Mouse (Mus musculus) limb, embryonic 12.5 days (tissue): ENCODE measurements around the gene Mipol1. TPM values are rescaled to one million over a fixed set of nuclear protein-coding genes. Genes with fewer than 3 reads are reported as not detected.

Source experiments
- ATAC-seq: fragments of 200-750 bp; cut with Nextera tagmentation; 2 replicates; pipeline ENCODE4 v1.8.0; 2017; ENCODE audit warnings: low read depth, moderate TSS enrichment; ENCODE audit not compliant: insufficient number of reproducible peaks, insufficient read depth, low FRiP score, low TSS enrichment
- H3K27ac ChIP-seq: fragments of 300-500 bp; sonication (generic); 2 replicates; pipeline ENCODE4 v1.5.1; 2016; ENCODE audit warnings: mild to moderate bottlenecking, moderate library complexity
- H3K27me3 ChIP-seq: fragments of 300-500 bp; sonication (generic); 2 replicates; pipeline ENCODE4 v1.6.1; 2016; ENCODE audit warnings: mild to moderate bottlenecking, moderate library complexity
- H3K36me3 ChIP-seq: fragments of 300-500 bp; sonication (generic); 2 replicates; pipeline ENCODE4 v1.6.1; 2016; ENCODE audit warnings: mild to moderate bottlenecking, moderate library complexity
- H3K4me1 ChIP-seq: fragments of 300-500 bp; sonication (generic); replicated peaks from 2 replicates; pipeline ENCODE4 v1.6.1; 2016
- H3K4me2 ChIP-seq: fragments of 300-500 bp; sonication (generic); 2 replicates; pipeline ENCODE4 v1.6.1; 2016; ENCODE audit warnings: mild to moderate bottlenecking, moderate library complexity
- H3K4me3 ChIP-seq: fragments of 300-500 bp; sonication (generic); replicated peaks from 2 replicates; pipeline ENCODE4 v1.5.1; 2016; ENCODE audit warnings: mild to moderate bottlenecking
- H3K9ac ChIP-seq: fragments of 300-500 bp; sonication (generic); replicated peaks from 2 replicates; pipeline ENCODE4 v1.6.1; 2016; ENCODE audit warnings: mild to moderate bottlenecking, moderate library complexity
- H3K9me3 ChIP-seq: fragments of 300-500 bp; sonication (generic); 2 replicates; pipeline ENCODE4 v1.6.1; 2016; ENCODE audit warnings: mild to moderate bottlenecking, moderate library complexity
- WGBS: fragments of 180-500 bp; shearing (Covaris S2); methylation state at CpG from one replicate; pipeline ENCODE4 v1.1.7; 2016; 5-methylcytosine and 5-hydroxymethylcytosine counted together
- polyA plus RNA-seq: library from polyadenylated mRNA; unstranded; fragments of >200 nt; fragmentation: Nextera tagmentation; extraction: Ambion mirVana; gene quantifications from 2 replicates; pipeline ENCODE4 v1.2.1, GENCODE M21; 2016

Mipol1 gene
- polyA plus RNA-seq, 1 experiment from 2014 or later, result 8.9 TPM

DNA sequence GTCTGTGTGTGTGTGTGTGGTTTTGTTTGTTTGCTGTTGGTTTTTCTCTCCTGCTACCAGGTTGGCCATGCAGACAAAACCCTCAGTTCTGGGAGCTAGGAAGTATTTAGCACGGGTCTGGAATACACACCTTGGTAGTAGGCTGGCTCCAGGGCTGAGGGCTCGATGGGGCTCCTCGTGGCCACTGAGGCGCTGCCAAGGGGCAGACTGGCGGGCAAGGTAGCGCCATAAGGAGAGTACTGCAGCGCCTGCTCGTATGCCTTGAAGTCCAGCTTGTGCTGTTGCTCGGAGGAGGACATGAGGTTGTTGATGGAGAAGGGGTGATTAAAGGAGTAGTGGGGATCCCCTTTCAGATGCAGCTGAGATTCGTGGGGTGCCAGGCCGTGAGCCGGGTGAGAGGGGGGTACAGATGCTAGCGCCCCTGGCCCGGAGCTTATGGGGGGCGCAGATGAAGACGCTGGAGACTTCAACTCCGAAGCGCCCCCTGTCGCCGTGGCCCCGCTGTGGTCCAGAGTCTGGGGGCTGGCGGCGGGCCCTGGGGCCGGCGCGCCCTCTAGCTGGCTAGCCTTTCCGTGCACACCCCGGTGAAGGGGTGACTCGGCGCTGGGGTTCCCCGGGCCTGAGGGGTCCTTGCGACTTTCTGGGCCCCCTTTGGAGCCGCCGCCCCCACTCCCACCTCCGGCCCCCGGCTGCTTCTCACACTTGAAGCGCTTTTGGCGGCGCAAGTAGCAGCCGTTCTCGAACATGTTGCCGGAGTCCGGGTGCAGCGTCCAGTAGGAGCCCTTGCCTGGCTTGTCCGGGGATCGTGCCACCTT lies 311.9 kb downstream of the Mipol1 start:
- Histone ChIP-seq H3K27ac (no peak overlapping the region), H3K4me3 (peak overlapping the region; percentile 27), H3K27me3 (peaks cover 82% of the 10 kb centered on the region), H3K36me3 (no peaks in the 10 kb centered on the region), H3K4me1 (peaks cover 38% of the 10 kb centered on the region), H3K9ac (no peak overlapping the region; the same call in 1 of the 2 replicates), H3K9me3 (no peaks in the 10 kb centered on the region), H3K4me2 (peak overlapping the region; percentile 44)
- WGBS, result 1% methylated on average over 46 of the region's 46 CpGs
- no peak; the same call in 1 of the 2 replicates for ATAC-seq

- ATAC-seq, result no peak
- under 1% methylated on average over 63 of the region's 63 CpGs for WGBS
Observed at GRCm38 (mm10) chr12:57542746-57543626, 312.8 kb downstream of the Mipol1 start.

DNA sequence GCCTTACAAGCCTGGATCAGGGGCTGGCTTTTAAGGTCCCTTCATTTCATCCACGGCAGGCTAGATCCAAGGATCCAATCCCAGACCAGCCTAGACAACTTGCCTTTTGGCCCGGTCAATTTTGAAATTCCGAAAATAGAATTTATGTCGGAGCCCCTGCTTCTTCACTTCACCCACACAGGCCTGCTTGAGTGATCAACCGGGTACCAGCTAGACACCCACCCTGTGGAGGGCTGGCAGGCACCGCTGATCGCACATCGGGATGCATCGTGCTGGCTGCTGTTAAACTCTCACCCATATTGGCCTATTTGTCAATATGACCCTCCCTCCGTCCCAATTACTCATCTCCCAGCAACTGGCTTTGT lies 313.4 kb downstream of the Mipol1 start:
- Histone ChIP-seq H3K36me3 (no peaks in the 10 kb centered on the region), H3K27ac (no peak overlapping the region), H3K9ac (no peak overlapping the region), H3K4me1 (peaks cover 34% of the 10 kb centered on the region), H3K4me3 (no peak overlapping the region), H3K9me3 (no peaks in the 10 kb centered on the region), H3K27me3 (peaks cover 88% of the 10 kb centered on the region), H3K4me2 (0 out of 2 replicates have a peak overlapping the region, but pooled peaks have one; percentile 44)
- WGBS, result 2% methylated on average over 10 of the region's 10 CpGs
- ATAC-seq, result no peak

More at GRCm38 (mm10) chr12:57542746-57543626, 312.8 kb downstream of the Mipol1 start:
- H3K4me3 ChIP-seq, result peak overlapping the region; percentile 27
- H3K36me3 ChIP-seq, result no peaks in the 10 kb centered on the region
- no peak overlapping the region; the same call in 1 of the 2 replicates for H3K9ac ChIP-seq
- H3K4me2 ChIP-seq, result peak overlapping the region; percentile 44
- peaks cover 38% of the 10 kb centered on the region for H3K4me1 ChIP-seq
- peaks cover 88% of the 10 kb centered on the region for H3K27me3 ChIP-seq
- no peaks in the 10 kb centered on the region for H3K9me3 ChIP-seq
- no peak overlapping the region for H3K27ac ChIP-seq

DNA sequence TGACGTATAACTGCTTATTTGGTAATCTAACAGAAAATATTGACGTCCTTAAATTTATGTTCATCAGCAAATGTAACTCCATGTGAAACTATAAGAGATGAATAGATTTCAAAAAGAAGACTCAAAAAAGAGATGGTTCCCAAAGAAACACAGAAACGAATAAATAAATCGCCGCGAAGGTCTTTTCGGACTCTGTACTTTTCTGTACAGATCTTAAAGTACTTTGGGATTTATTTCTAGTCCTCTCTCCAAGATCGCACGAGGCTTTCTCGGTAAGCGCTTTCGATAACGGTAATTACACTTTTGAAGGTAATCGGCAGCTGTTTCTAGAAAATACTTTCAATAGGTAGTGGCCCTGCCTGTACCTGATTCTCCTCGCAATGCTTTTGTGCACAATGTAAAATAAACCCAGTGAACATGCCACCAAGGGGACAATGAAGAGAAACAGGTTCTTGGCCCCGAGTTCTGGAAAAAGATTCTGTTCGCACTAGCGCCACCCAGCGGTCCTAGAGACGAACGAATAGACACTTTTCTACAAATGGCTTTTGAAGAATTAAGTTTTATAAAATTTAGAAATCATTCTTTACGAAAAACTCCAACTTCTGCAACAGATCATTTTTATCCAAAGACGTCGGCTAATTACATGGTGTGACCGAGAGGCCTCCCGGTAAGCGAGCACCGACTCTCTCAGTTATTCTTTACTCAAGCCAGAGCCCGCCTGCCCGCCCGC lies 314.6 kb downstream of the Mipol1 start:
- Histone ChIP-seq H3K27ac (no peak overlapping the region), H3K27me3 (peaks cover 88% of the 10 kb centered on the region), H3K9me3 (no peaks in the 10 kb centered on the region), H3K9ac (no peak overlapping the region), H3K4me3 (peak overlapping the region; percentile 47), H3K4me1 (peaks cover 25% of the 10 kb centered on the region), H3K36me3 (no peaks in the 10 kb centered on the region), H3K4me2 (peak overlapping the region; percentile 85)
- ATAC-seq, result no peak
- 2% methylated on average over 31 of the region's 31 CpGs for WGBS

DNA sequence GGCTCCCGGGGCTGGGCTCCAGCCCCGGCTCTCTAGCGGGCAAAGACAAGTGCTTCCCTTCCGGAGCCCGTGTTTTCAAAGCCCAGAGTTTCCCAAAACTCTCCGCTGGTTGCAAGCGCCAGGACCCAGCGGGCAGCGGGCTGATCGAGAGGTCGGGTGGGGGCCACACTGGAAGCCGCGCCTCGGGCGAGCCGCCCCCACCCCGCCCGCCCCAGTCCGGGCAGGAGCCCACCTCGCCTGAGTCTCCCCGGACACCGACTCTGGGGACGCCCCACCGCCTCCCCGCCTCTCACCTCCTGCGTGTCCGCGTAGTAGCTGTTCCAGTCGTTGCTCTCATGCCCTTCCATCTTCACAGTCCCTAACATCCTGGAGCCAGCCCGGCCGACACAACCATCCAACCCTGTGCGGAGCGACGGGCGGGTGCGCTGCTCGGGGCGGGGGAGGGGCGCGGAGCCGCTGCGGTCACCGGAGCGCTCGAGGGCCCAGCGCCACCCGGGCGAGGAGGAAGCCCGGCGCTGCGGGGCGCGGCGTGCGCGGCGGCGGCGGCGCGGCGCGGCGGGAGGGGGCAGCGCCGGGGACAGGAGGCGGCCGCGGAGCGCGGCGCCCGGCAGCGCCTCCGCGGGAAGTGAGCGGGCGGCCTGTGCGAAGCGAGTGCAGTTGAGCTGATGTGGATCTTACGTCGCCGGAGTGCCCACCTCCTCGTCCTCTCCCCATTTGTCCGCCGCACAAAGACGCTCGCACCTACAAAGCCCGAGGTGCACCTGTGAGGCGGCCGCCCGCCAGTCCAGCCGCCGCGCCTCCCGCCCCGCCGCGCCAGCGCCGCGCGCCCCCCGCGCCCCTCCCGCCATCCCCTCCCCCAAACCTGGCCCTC lies 315.4 kb downstream of the Mipol1 start:
- peak; percentile 56; the same call in 1 of the 2 replicates for ATAC-seq
- H3K27me3 ChIP-seq, result peaks cover 95% of the 10 kb centered on the region
- H3K4me3 ChIP-seq, result peak overlapping the region; percentile 47
- H3K4me2 ChIP-seq, result peak overlapping the region; percentile 85
- H3K4me1 ChIP-seq, result peaks cover 27% of the 10 kb centered on the region
- H3K36me3 ChIP-seq, result no peaks in the 10 kb centered on the region
- WGBS, result under 1% methylated on average over 79 of the region's 106 CpGs
- no peak overlapping the region for H3K9ac ChIP-seq
- no peaks in the 10 kb centered on the region for H3K9me3 ChIP-seq
- no peak overlapping the region for H3K27ac ChIP-seq

Other genes with a start within 250 kb of the Mipol1 start
- gene Slc25a21, start 33.0 kb upstream of the Mipol1 start, polyA plus RNA-seq, result 1.1 and 1.3 TPM in 2 replicates
- gene Prps1l3, start within 50 bp of the Mipol1 start, polyA plus RNA-seq, result 77.3 and 78.1 TPM in 2 replicates